Mouse (Mus musculus) thymus, adult 18-20 months (tissue): ENCODE measurements at regions not wholly inside any gene's neighbourhood (a gene's known extent, or its start where the extent isn't known, plus 50 kb on each side); places are given as distances from the start of the nearest gene placed in this dataset.

ENCODE experiments used
- DNase-seq, 2 experiments: peaks; one replicate each; pipeline ENCODE4 v3.0.0; 2022; ENCODE audit warnings: mixed read lengths in 2 of 2

DNA sequence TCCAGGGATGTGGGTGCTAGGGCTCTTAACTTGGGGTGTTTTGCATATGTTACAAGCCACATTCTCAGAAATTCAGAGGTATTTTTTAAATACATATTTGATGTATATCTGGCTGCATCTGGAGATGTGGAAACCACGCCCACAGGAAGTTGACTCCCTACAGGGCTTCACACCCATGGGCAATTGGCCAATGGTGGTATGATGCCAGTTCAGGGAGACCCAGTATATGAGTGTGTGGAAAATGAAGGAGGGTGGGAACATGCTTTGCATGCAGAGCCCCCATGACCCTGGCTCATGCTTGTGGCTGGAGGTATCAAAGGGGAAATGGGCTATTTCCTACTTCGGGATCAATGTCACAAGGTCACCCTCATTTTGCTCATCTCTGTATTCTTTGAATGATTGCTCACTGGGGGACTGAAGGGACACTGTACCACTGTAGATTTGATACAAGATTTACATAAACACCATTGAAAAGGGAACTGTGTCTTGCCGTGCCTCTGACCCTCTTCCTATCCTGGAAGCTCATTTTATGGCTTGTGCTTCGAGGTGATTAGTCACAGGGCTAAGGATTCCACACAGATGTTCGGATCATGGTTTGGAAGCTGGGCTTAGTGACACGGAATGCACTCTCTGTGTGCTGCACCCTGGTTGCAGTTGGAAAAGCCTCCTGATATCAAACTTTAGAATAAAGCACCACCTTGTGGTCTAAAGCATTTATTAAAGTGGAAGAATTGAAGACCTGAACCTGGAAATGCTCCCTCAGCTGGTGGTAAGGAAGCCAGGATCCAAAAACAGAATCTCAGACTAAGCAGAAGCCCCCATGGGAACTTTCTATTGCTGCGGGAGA, 56.8 kb upstream of the Edn1 start:
- DNase-seq = no peak

DNA sequence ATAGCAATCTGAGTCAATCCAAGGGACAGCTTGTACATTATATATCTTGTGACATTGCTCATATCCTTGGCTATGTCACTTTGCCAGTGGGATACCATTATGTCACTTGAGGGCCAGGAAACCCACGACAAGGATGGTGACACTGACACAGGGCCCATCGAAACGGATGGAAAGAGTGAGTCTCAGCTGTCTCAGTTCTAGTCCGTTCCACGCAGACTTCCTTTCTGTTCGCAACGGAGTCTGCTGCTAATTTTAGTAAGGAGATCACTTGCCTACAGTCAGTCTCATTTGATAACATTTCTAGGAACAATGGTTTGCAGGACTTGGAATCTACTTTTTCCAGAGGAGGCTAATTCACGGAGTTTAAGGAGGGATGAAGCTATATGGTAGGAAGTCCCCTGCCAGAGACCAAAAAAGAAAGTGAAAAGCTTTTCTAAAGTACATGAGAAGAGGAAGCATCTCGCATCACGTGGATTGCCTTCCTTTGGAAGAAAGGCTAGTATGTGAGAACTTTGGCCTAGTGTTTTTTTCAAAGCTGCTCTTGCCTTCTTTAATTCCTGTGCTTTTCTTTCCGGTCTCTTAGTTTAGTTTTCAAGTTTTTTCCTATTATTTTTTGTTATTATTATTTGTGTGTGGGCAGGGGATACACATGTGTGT, 55.4 kb upstream of the Edn1 start:
- DNase-seq = peak in 1 of 2 experiments; percentile 8
